Mouse (Mus musculus) right cerebral cortex, adult 18-20 months (tissue): ENCODE measurements at regions not wholly inside any gene's neighbourhood (a gene's known extent, or its start where the extent isn't known, plus 50 kb on each side); places are given as distances from the start of the nearest gene placed in this dataset.

Source experiments
- DNase-seq: peaks from one replicate; pipeline ENCODE4 v3.0.0; 2022; ENCODE audit warnings: mixed read lengths

DNA sequence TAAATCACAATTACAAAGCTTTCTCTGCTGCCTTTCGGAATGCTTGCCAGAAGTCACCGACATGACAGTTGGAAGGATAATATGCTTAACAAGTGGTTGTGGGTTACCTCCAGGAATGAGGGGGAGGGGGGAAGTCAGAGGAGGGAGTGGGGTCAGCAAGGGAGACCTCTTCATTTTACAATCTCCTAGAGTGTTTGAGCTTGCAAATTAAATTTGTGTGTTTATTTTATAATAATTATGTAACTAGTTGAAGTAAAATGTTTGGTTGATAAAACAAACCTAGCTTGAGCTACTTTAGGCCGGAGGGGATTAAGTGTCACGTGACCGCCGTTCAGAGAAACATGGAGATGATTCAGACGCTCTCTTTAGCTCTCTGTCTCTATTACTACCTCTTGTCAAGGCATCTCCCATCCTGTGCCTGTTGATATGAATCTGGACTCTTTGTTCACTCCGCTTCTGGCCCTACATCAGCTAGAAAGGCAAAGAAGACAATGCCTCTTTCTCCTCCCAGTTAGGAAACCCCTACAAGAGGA, 227.3 kb upstream of the Irx5 start:
- DNase-seq = no peak

DNA sequence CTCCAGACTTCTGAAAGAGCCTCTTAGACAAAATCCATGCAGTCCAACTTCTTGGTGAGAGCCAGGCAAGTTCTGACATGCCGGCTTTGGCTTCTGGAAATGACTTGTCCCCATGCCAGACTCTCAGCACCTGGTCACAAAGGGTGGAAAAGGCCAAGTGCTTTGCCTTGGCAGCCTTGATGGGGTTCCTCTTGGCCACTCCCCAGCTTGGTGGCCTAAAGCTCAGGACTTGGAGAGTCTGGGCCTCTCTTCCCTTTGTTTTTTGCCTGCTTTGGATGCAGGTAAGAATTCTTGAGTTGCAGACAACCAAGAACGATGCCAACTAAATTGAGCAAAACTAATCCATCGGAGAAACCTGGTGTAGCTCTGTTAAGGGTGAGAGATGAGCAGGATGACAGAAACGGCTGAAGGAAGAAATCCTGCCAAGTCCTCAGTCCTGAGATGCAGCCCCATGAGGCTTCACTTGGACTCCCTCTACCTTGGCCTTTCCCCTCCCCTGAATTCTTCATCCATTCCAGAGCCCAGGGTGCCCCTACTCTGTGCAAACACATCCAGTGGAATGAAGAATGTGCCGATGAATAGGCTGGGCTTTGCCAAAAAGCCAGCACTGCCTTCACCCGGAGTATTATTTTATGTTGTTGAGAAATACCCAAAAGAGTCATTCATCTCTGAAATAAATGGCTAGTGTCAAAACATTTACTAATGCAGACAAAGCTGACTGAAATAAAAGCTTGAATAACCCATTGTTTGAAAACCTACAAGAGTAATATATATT, 228.0 kb upstream of the Irx5 start:
- no peak for DNase-seq

GRCm38 (mm10) chr8:92125631-92126030, 231.8 kb upstream of the Irx5 start:
- no peak for DNase-seq

DNA sequence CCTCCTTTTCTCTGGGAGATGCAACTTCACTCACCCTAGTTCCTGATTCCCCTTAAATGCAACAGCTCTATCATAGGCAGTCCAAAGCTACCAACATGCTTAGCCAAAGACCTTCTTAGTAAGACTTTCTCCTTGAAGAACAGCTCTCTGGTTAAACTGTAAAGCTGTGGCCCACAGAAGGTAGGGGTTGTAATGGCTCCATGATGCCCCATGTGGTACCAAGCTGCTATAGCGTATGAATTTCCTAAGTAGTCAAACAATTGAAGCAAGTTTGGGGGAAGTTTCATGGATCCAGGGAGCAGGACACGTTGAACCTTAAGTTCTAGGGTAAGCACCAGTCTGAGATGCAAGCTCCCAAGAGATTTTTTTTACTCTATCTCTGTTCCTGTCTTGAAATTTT, 236.1 kb upstream of the Irx5 start:
- DNase-seq = no peak

GRCm38 (mm10) chr8:92115479-92116267, 241.8 kb upstream of the Irx5 start:
- no peak for DNase-seq

GRCm38 (mm10) chr8:92114311-92115275, 242.8 kb upstream of the Irx5 start:
- DNase-seq = no peak

GRCm38 (mm10) chr8:92113901-92114300, 243.5 kb upstream of the Irx5 start:
- no peak for DNase-seq

GRCm38 (mm10) chr8:92113386-92113785, 244.0 kb upstream of the Irx5 start:
- DNase-seq = no peak

DNA sequence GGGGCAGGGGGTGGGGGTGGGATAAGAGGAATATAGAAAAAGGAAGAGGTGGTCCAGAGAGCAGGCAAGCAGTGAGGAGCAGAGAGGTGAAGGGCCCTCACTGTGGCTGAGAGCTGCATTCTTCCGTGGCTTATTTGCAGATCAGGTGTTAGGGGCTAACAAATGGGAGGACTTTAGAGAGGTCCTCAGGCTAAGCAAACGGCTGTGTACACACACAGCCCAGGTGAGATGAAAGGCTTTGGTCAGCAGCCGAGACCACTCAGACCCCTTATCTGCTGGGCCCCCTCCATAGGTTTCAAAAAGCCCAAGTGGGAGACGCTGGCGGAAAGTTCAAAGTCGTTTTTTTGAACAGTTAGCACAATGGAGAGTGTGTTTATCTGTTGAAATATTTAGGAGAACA, 252.9 kb upstream of the Irx5 start:
- no peak for DNase-seq

- no peak for DNase-seq
These were observed 254.9 kb upstream of the Irx5 start for GRCm38 (mm10) chr8:92102521-92102920.

GRCm38 (mm10) chr8:92095276-92095675, 262.1 kb upstream of the Irx5 start:
- no peak for DNase-seq

GRCm38 (mm10) chr8:92084124-92084523, 273.3 kb upstream of the Irx5 start:
- DNase-seq = no peak

- no peak for DNase-seq
These were observed 275.5 kb upstream of the Irx5 start for GRCm38 (mm10) chr8:92081900-92082299.

GRCm38 (mm10) chr8:92080852-92081251, 276.6 kb upstream of the Irx5 start:
- peak; percentile 1 for DNase-seq

- no peak for DNase-seq
These were observed 275.7 kb upstream of the Irx3 start for GRCm38 (mm10) chr8:92077611-92078010.

DNA sequence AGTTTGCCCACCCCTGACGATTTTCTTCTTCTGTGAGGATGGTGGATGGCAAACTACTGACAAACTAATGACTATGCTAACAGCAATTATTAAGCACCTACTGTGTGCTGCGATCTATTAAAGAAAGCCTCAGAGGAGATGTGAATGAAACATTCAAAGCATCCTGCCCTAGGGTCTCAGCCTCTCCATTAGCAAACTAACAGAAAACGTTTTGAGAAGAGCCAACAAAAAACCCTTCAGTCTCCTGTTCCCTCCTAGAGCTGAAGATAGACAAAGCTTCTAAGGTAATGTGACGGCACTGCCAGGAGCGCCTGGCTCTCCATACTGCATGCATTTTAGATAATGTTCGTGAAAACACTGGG, 270.4 kb upstream of the Irx3 start:
- DNase-seq = no peak

GRCm38 (mm10) chr8:92071305-92072253, 269.7 kb upstream of the Irx3 start:
- no peak for DNase-seq

DNA sequence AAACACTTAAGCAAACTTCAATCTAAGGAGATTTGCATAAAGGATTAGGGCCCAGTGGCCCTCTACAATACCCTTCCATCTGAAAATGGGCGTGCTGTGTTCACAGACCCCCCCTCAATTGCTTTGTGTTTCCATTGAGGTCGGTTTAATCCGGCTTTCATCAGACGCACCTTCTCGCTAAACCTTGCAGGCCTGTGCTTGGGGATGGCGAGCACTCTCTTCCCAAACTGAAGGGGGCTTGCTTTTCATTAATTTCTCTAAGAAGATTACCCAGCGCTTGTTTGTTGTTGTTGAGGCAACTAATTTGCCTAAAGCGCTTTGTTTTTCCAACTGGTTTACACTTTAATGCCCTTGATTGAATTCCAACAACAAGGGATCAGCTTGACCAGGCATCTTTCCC, 268.8 kb upstream of the Irx3 start:
- DNase-seq = no peak

DNA sequence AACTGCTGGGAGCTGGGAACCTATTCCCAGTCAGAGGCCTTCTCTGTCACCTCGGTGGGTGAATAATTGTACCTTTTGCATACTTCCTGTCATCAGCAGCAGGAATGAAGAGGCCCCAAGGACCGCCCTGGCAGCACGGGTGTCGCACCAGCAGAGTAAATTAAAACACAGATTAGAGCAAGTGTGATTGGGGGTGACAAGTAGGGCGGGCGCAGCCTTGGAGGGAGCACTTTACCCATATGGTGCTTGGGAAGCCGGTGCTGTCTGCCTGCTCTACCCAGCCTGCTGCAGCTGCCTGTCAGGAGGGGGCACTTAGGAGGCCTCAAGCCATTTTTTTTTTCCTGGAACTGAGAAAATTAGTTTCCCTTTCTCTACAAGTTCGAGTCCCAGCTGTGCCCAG, 264.6 kb upstream of the Irx3 start:
- no peak for DNase-seq

DNA sequence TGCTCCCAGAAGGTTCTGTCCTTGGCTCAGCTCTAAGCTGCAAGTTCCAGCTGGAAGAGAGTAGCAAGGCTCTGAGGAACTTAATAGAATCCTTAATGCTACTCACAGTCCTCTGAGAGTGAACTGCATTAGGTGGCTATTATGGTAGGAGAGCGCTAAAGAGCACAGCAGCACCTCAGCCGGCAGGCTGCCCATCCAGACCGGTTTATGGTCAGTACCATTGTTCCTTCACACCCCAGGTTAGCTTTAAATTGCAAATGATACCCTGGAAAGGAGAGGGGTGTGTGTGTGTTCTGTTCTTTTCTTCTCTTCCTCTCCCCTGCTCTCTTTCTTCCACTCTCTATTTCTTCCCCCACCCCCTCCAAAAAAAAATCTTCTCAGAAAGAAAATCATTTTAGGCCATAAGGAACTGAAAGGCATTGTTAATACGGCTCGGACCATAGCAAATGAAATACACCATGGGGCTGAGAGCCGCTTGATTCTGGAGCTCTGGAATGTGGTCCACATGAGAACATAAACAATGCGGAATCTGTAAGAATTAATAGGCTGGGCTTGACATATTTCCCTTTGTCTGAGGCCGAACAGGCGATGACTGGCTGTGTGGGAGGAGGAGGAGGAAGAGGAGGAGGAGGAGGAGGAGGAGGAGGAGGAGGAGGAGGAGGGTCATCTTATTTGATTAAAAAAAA, 263.8 kb upstream of the Irx3 start:
- DNase-seq = no peak

DNA sequence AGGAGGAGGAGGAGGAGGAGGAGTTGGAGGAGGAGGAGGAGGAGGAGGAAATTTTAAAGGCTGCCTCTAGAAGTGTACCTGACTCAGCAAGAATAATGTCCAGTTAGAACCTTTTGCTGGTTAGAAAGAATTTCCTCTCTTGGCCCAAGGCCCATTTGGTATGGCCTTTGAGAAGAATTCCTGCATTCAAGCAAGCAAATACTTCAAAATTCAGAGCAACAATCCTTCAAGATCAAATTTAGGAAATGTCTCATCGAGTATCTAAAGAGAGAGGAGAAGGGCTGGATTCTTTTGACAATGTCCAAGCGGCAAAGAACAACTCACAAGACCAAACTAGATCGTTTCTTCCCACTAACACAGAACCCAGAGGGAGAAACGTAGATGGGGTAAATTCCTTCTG, 263.1 kb upstream of the Irx3 start:
- no peak for DNase-seq
